Mouse (Mus musculus): ENCODE data around the gene Ube2j1. TPM values are rescaled to one million over a fixed set of nuclear protein-coding genes. Genes with fewer than 3 reads are reported as not detected.
A peak's percentile ranks its signal among the peaks of the same experiment; 100 is the strongest.

The Ube2j1 gene
- polyA plus RNA-seq, 1 experiment from 2014 or later = 50.1 TPM

DNA sequence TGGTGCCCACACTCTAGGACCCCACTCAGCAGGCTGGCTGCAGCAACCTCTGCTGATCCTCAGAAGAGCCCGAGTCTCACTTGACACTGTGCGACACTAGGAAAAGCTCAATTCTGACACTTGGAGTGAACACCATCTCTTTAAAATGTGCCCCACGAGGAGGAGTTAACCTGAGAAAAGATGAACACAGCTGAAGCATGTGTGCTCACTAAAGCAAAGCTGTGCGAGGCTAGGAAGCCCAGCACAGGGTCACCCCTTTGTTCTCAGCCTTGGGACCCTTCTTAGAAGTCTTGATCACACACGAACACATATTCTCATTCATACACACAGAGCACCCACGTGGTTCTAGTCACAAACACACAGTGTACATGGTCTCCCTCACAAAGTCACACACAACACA is 33.8 kb downstream of the Ube2j1 start:
- no peaks in the 10 kb centered on the region for H3K9me3 ChIP-seq (ENCODE audit: control insufficient read depth, low read length)
- no peak overlapping the region for H3K4me2 ChIP-seq (ENCODE audit: low read depth, low read length)
- H3K27me3 ChIP-seq (ENCODE audit: control insufficient read depth, insufficient read depth, low read depth, low read length) = no peaks in the 10 kb centered on the region
- H3K36me3 ChIP-seq (ENCODE audit: control insufficient read depth, insufficient read depth, low read length) = no peaks in the 10 kb centered on the region
- ATAC-seq (ENCODE audit: low read depth) = no peak
- H3K9ac ChIP-seq (ENCODE audit: low read length) = no peak overlapping the region
- WGBS = 79% methylated on average over 6 of the region's 6 CpGs
- no peak overlapping the region for H3K27ac ChIP-seq (ENCODE audit: low read length)
- no peak overlapping the region for H3K4me3 ChIP-seq (ENCODE audit: low read length)
- peaks cover 6% of the 10 kb centered on the region; the same call in 1 of the 2 replicates for H3K4me1 ChIP-seq (replicated peaks; ENCODE audit: control insufficient read depth, insufficient read depth, low read length)

- Histone ChIP-seq H3K36me3 (ENCODE audit: control insufficient read depth, insufficient read depth, low read length) (no peaks in the 10 kb centered on the region), H3K9ac (ENCODE audit: low read length) (peak overlapping the region; percentile 44; the same call in 1 of the 2 replicates), H3K27me3 (ENCODE audit: control insufficient read depth, insufficient read depth, low read depth, low read length) (no peaks in the 10 kb centered on the region), H3K9me3 (ENCODE audit: control insufficient read depth, low read length) (no peaks in the 10 kb centered on the region), H3K4me1 (replicated peaks; ENCODE audit: control insufficient read depth, insufficient read depth, low read length) (peaks cover 6% of the 10 kb centered on the region; the same call in 1 of the 2 replicates), H3K27ac (ENCODE audit: low read length) (no peak overlapping the region), H3K4me3 (ENCODE audit: low read length) (0 out of 2 replicates have a peak overlapping the region, but pooled peaks have one; percentile 4), H3K4me2 (ENCODE audit: low read depth, low read length) (peak overlapping the region; percentile 23; the same call in 1 of the 2 replicates)
- 31% methylated on average over 14 of the region's 14 CpGs for WGBS
- ATAC-seq (ENCODE audit: low read depth) = no peak
These were observed 35.2 kb downstream of the Ube2j1 start for GRCm38 (mm10) chr4:33066223-33066960.

GRCm38 (mm10) chr4:33067331-33067730 is 36.1 kb downstream of the Ube2j1 start:
- no peaks in the 10 kb centered on the region for H3K27me3 ChIP-seq (ENCODE audit: control insufficient read depth, insufficient read depth, low read depth, low read length)
- H3K36me3 ChIP-seq (ENCODE audit: control insufficient read depth, insufficient read depth, low read length) = no peaks in the 10 kb centered on the region
- no peak overlapping the region for H3K4me2 ChIP-seq (ENCODE audit: low read depth, low read length)
- H3K4me1 ChIP-seq (replicated peaks; ENCODE audit: control insufficient read depth, insufficient read depth, low read length) = peaks cover 6% of the 10 kb centered on the region; the same call in 1 of the 2 replicates
- H3K27ac ChIP-seq (ENCODE audit: low read length) = no peak overlapping the region
- 87% methylated on average over 3 of the region's 3 CpGs for WGBS
- no peak for ATAC-seq (ENCODE audit: low read depth)
- no peaks in the 10 kb centered on the region for H3K9me3 ChIP-seq (ENCODE audit: control insufficient read depth, low read length)
- no peak overlapping the region for H3K9ac ChIP-seq (ENCODE audit: low read length)
- no peak overlapping the region for H3K4me3 ChIP-seq (ENCODE audit: low read length)

GRCm38 (mm10) chr4:33067826-33068225 is 36.6 kb downstream of the Ube2j1 start:
- H3K4me3 ChIP-seq (ENCODE audit: low read length) = no peak overlapping the region
- WGBS = 87% methylated on average over 6 of the region's 6 CpGs

GRCm38 (mm10) chr4:33068894-33069293 is 37.7 kb downstream of the Ube2j1 start:
- Histone ChIP-seq H3K9ac (ENCODE audit: low read length) (no peak overlapping the region), H3K36me3 (ENCODE audit: control insufficient read depth, insufficient read depth, low read length) (no peaks in the 10 kb centered on the region), H3K4me1 (replicated peaks; ENCODE audit: control insufficient read depth, insufficient read depth, low read length) (peaks cover 6% of the 10 kb centered on the region; the same call in 1 of the 2 replicates), H3K27ac (ENCODE audit: low read length) (no peak overlapping the region), H3K27me3 (ENCODE audit: control insufficient read depth, insufficient read depth, low read depth, low read length) (no peaks in the 10 kb centered on the region), H3K9me3 (ENCODE audit: control insufficient read depth, low read length) (no peaks in the 10 kb centered on the region), H3K4me3 (ENCODE audit: low read length) (no peak overlapping the region), H3K4me2 (ENCODE audit: low read depth, low read length) (no peak overlapping the region)
- WGBS = 49% methylated on average over 6 of the region's 6 CpGs
- no peak for ATAC-seq (ENCODE audit: low read depth)

More at GRCm38 (mm10) chr4:33067826-33068225, 36.6 kb downstream of the Ube2j1 start:
- Histone ChIP-seq H3K27ac (ENCODE audit: low read length) (no peak overlapping the region), H3K4me2 (ENCODE audit: low read depth, low read length) (no peak overlapping the region), H3K9ac (ENCODE audit: low read length) (no peak overlapping the region), H3K27me3 (ENCODE audit: control insufficient read depth, insufficient read depth, low read depth, low read length) (no peaks in the 10 kb centered on the region), H3K9me3 (ENCODE audit: control insufficient read depth, low read length) (no peaks in the 10 kb centered on the region), H3K36me3 (ENCODE audit: control insufficient read depth, insufficient read depth, low read length) (no peaks in the 10 kb centered on the region), H3K4me1 (replicated peaks; ENCODE audit: control insufficient read depth, insufficient read depth, low read length) (peaks cover 6% of the 10 kb centered on the region; the same call in 1 of the 2 replicates)
- no peak for ATAC-seq (ENCODE audit: low read depth)

- Histone ChIP-seq H3K27me3 (ENCODE audit: control insufficient read depth, insufficient read depth, low read depth, low read length) (no peaks in the 10 kb centered on the region), H3K9me3 (ENCODE audit: control insufficient read depth, low read length) (no peaks in the 10 kb centered on the region), H3K9ac (ENCODE audit: low read length) (no peak overlapping the region), H3K4me2 (ENCODE audit: low read depth, low read length) (no peak overlapping the region), H3K4me3 (ENCODE audit: low read length) (no peak overlapping the region), H3K4me1 (replicated peaks; ENCODE audit: control insufficient read depth, insufficient read depth, low read length) (peaks cover 6% of the 10 kb centered on the region; the same call in 1 of the 2 replicates), H3K27ac (ENCODE audit: low read length) (no peak overlapping the region), H3K36me3 (ENCODE audit: control insufficient read depth, insufficient read depth, low read length) (no peaks in the 10 kb centered on the region)
- ATAC-seq (ENCODE audit: low read depth) = no peak
- WGBS = 82% methylated on average over 6 of the region's 6 CpGs
These were observed 39.1 kb downstream of the Ube2j1 start for GRCm38 (mm10) chr4:33070326-33070725.

DNA sequence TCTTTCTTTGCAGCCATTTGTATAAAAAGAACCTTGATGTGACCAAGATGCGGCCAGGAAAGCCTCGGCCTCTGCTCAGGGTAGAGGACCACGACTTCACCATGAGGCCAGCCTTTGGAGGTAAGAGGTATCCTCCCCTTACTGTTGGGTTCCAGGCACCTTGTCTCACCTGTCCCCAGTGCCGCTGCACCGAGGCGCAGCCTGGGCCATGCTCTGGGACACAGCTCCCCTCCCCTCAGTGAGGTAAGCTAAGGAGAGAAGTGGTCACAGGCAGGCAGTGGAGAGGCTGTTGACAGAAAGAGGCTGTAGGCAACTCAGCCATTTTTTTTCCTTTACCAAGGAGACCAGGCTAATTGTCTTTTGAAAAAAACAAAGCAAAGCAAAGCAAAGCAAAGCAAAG is 40.1 kb downstream of the Ube2j1 start:
- no peak overlapping the region for H3K27ac ChIP-seq (ENCODE audit: low read length)
- H3K4me3 ChIP-seq (ENCODE audit: low read length) = no peak overlapping the region
- H3K9ac ChIP-seq (ENCODE audit: low read length) = no peak overlapping the region
- no peaks in the 10 kb centered on the region for H3K27me3 ChIP-seq (ENCODE audit: control insufficient read depth, insufficient read depth, low read depth, low read length)
- H3K4me1 ChIP-seq (replicated peaks; ENCODE audit: control insufficient read depth, insufficient read depth, low read length) = peaks cover under 1% of the 10 kb centered on the region; the same call in 1 of the 2 replicates
- no peak for ATAC-seq (ENCODE audit: low read depth)
- no peaks in the 10 kb centered on the region for H3K36me3 ChIP-seq (ENCODE audit: control insufficient read depth, insufficient read depth, low read length)
- H3K4me2 ChIP-seq (ENCODE audit: low read depth, low read length) = no peak overlapping the region
- no peaks in the 10 kb centered on the region for H3K9me3 ChIP-seq (ENCODE audit: control insufficient read depth, low read length)
- WGBS = 82% methylated on average over 6 of the region's 6 CpGs

DNA sequence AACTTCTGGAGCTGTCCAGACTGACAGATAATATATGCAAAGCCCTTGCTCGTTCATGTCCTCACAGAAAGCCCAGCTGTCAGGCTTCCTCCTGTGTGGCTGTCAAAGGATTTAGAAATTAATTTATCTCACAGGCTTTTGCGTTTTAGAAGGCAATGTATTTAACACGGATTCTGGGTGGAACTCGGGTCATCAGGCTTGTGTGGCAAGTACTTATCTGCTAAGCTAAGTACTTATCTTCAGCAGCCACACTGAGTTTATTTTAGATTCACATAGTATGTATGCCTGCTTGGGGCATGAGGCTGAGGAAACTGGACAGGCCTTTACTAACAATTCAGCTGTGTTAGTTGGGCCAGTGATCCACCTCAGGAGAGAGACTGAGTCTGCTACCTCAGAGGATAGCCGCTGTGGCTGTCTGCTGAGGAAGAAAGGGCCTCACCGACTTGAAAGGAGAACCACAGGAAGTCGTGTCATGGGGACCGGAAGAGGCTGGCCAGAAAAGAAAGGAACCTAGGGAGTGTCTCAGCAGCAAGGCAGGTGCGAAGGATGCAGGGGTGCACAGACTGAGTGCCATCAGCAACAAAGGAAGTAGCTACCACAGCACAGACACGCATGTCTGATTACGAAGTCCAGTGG is 41.4 kb downstream of the Ube2j1 start:
- Histone ChIP-seq H3K9ac (ENCODE audit: low read length) (no peak overlapping the region), H3K9me3 (ENCODE audit: control insufficient read depth, low read length) (no peaks in the 10 kb centered on the region), H3K4me1 (replicated peaks; ENCODE audit: control insufficient read depth, insufficient read depth, low read length) (no peaks in the 10 kb centered on the region), H3K36me3 (ENCODE audit: control insufficient read depth, insufficient read depth, low read length) (no peaks in the 10 kb centered on the region), H3K27me3 (ENCODE audit: control insufficient read depth, insufficient read depth, low read depth, low read length) (no peaks in the 10 kb centered on the region), H3K4me3 (ENCODE audit: low read length) (no peak overlapping the region), H3K4me2 (ENCODE audit: low read depth, low read length) (no peak overlapping the region), H3K27ac (ENCODE audit: low read length) (no peak overlapping the region)
- no peak for ATAC-seq (ENCODE audit: low read depth)
- 37% methylated on average over 11 of the region's 11 CpGs for WGBS

DNA sequence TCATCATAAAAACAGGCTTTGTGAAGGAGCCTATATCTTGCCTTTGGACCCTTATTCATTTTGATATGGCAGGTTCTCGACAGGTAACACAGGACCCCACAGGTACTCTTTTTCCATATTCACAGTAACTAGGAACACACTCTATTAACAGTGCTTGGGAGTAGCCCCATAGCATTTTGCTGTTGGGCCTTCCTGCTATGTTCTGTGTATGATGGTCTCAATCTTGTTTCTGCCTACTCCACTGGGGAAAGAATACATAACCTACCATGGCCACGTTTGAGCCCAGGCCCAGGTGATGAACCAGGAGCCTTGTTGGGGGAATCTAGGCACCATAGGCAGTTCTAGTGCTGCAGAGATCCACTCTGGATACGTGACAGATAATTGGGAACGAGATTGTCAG is 43.2 kb downstream of the Ube2j1 start:
- Histone ChIP-seq H3K36me3 (ENCODE audit: control insufficient read depth, insufficient read depth, low read length) (no peaks in the 10 kb centered on the region), H3K4me2 (ENCODE audit: low read depth, low read length) (no peak overlapping the region), H3K4me3 (ENCODE audit: low read length) (no peak overlapping the region), H3K4me1 (replicated peaks; ENCODE audit: control insufficient read depth, insufficient read depth, low read length) (no peaks in the 10 kb centered on the region), H3K9me3 (ENCODE audit: control insufficient read depth, low read length) (no peaks in the 10 kb centered on the region), H3K27ac (ENCODE audit: low read length) (no peak overlapping the region), H3K9ac (ENCODE audit: low read length) (no peak overlapping the region), H3K27me3 (ENCODE audit: control insufficient read depth, insufficient read depth, low read depth, low read length) (no peaks in the 10 kb centered on the region)
- no peak for ATAC-seq (ENCODE audit: low read depth)
- 81% methylated on average over 4 of the region's 4 CpGs for WGBS

All from lung, embryonic 16.5 days (tissue).